Comparison of ENCODE assay signal across 8 mouse cellular contexts in the genomic region with DNA sequence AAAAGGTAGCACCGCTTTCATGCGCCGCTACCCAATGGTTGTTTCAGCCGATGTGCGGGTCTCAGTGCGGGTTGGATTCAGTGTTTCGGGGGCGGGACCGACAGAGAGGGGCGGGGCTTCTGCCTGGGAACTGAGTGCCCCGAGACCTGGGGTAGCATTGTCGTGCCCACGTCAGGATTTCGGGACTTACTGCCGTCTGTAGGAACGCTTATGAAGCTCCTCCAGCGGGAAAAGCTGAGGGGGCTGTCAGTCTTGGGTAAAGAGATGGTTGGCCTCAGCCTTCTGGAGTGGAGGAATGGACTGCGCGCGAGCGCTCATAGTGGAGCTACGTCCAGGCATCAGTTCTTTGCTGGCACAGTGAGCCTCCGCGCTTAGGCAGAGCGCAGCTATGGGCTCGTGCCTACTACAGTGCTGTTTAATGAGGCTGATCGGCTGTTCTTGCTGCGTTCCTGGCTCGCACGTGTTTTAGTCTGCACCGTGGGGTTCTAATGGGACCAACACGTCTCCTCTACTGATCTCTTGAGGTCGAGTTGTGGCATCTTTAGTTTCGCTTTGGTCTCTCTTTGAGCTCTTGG. TPM values are rescaled to one million over a fixed set of nuclear protein-coding genes. Genes with fewer than 3 reads are reported as not detected.
A peak's percentile ranks its signal among the peaks of the same experiment; 100 is the strongest.
DNase-seq lines count a peak whose midpoint lies in the region; ATAC-seq and TF ChIP-seq lines count a peak whose summit lies in the region.

No protein-coding gene starts in this region.

- H3K27ac ChIP-seq in cerebellum, adult 2 months (ENCODE audit: insufficient read depth, low read length): no peak overlapping the region
- H3K27ac ChIP-seq in forebrain, embryonic 13.5 days: no peak overlapping the region
- no peak overlapping the region for H3K27ac ChIP-seq in intestine, embryonic 15.5 days
- H3K27ac ChIP-seq in stomach, embryonic 14.5 days (ENCODE audit: low read length): no peak overlapping the region

- peak; percentile 80 for ATAC-seq in forebrain, embryonic 13.5 days
- peak; percentile 61 for ATAC-seq in intestine, embryonic 15.5 days
- peak; percentile 38; the same call in 1 of the 2 replicates for ATAC-seq in stomach, embryonic 14.5 days (ENCODE audit: insufficient number of reproducible peaks, insufficient read depth, low FRiP score, low read depth)
- ATAC-seq in activated CD4-positive, CD25-positive, alpha-beta regulatory T cell, adult 4 months: no peak

- peak overlapping the region; percentile 72 for H3K4me2 ChIP-seq in forebrain, embryonic 13.5 days
- H3K4me2 ChIP-seq in intestine, embryonic 15.5 days (replicated peaks): peak overlapping the region; percentile 90
- H3K4me2 ChIP-seq in stomach, embryonic 14.5 days (replicated peaks; ENCODE audit: low read depth, low read length): peak overlapping the region; percentile 47

- TF ChIP-seq POLR2A in cerebellum, adult 2 months (IDR thresholded peaks at IDR 0.05; ENCODE audit: borderline replicate concordance, insufficient read depth, low read length): no peak

- no peak overlapping the region for H3K4me3 ChIP-seq in cerebellum, adult 2 months (replicated peaks; ENCODE audit: insufficient read depth, low read depth, low read length)
- peak overlapping the region; percentile 42 for H3K4me3 ChIP-seq in forebrain, embryonic 13.5 days
- H3K4me3 ChIP-seq in intestine, embryonic 15.5 days (replicated peaks): peak overlapping the region; percentile 44
- H3K4me3 ChIP-seq in stomach, embryonic 14.5 days (ENCODE audit: low read depth, low read length): peak overlapping the region; percentile 27

- peaks cover 5% of the 10 kb centered on the region; the same call in 1 of the 2 replicates for H3K4me1 ChIP-seq in cerebellum, adult 2 months (ENCODE audit: control insufficient read depth, insufficient read depth, low read length)
- H3K4me1 ChIP-seq in forebrain, embryonic 13.5 days: peaks cover 25% of the 10 kb centered on the region
- peaks cover 23% of the 10 kb centered on the region for H3K4me1 ChIP-seq in intestine, embryonic 15.5 days (replicated peaks)
- peaks cover 3% of the 10 kb centered on the region; the same call in 1 of the 2 replicates for H3K4me1 ChIP-seq in stomach, embryonic 14.5 days (ENCODE audit: control insufficient read depth, insufficient read depth, low read length)

- H3K36me3 ChIP-seq in forebrain, embryonic 13.5 days (ENCODE audit: poor library complexity, severe bottlenecking): no peaks in the 10 kb centered on the region
- H3K36me3 ChIP-seq in intestine, embryonic 15.5 days: no peaks in the 10 kb centered on the region
- no peaks in the 10 kb centered on the region for H3K36me3 ChIP-seq in stomach, embryonic 14.5 days (ENCODE audit: control insufficient read depth, insufficient read depth, low read length)

- WGBS in cerebellum, adult 2 months: under 1% methylated on average over 34 of the region's 34 CpGs
- WGBS in forebrain, embryonic 13.5 days: under 1% methylated on average over 34 of the region's 34 CpGs
- under 1% methylated on average over 34 of the region's 34 CpGs for WGBS in intestine, embryonic 15.5 days
- under 1% methylated on average over 34 of the region's 34 CpGs for WGBS in stomach, embryonic 14.5 days

- peak; percentile 36 to 38 for DNase-seq in cerebellum, postnatal 14 days
- no peak for DNase-seq in cerebellum, adult 2 months
- DNase-seq in Muller cell, postnatal 12 days (ENCODE audit: inconsistent ontology term): peak; percentile 13
- DNase-seq in lung, postnatal 36 days: peak; percentile 18

- H3K27me3 ChIP-seq in cerebellum, adult 2 months (ENCODE audit: control insufficient read depth, insufficient read depth, low read length): peaks cover 2% of the 10 kb centered on the region; the same call in 1 of the 2 replicates
- peaks cover 98% of the 10 kb centered on the region for H3K27me3 ChIP-seq in forebrain, embryonic 13.5 days
- H3K27me3 ChIP-seq in intestine, embryonic 15.5 days (replicated peaks): peaks cover 84% of the 10 kb centered on the region
- peaks cover 71% of the 10 kb centered on the region for H3K27me3 ChIP-seq in stomach, embryonic 14.5 days (ENCODE audit: control insufficient read depth, insufficient read depth, low read length)

- no peaks in the 10 kb centered on the region for H3K9me3 ChIP-seq in forebrain, embryonic 13.5 days (replicated peaks)
- no peaks in the 10 kb centered on the region for H3K9me3 ChIP-seq in intestine, embryonic 15.5 days
- H3K9me3 ChIP-seq in stomach, embryonic 14.5 days (ENCODE audit: control insufficient read depth, low read depth, low read length): no peaks in the 10 kb centered on the region

- no peak for TF ChIP-seq CTCF in cerebellum, adult 2 months (IDR thresholded peaks at IDR 0.05; ENCODE audit: borderline replicate concordance, insufficient read depth, low read depth, low read length)

- H3K9ac ChIP-seq in forebrain, embryonic 13.5 days: peak overlapping the region; percentile 38; the same call in 1 of the 2 replicates
- no peak overlapping the region for H3K9ac ChIP-seq in intestine, embryonic 15.5 days
- no peak overlapping the region for H3K9ac ChIP-seq in stomach, embryonic 14.5 days (replicated peaks; ENCODE audit: low read depth, low read length)

RNA-seq across cellular contexts. Expression of gene Msx3, which starts 0.3 kb away (rescaled TPM):
- not detected in 2 replicates for polyA plus RNA-seq in cerebellum, adult 2 months (2012; rRNA removed)
- 1.2 and 2.0 TPM in 2 replicates for polyA plus RNA-seq in forebrain, embryonic 13.5 days (2015; fragmentation: Nextera tagmentation; extraction: Ambion mirVana)
- polyA plus RNA-seq in intestine, embryonic 15.5 days (2015; fragmentation: Nextera tagmentation; extraction: Ambion mirVana): not detected in 2 replicates
- not detected in 2 replicates for polyA plus RNA-seq in stomach, embryonic 14.5 days (2014; fragmentation: Nextera tagmentation; extraction: Ambion mirVana)
- not detected for polyA plus RNA-seq in activated CD4-positive, CD25-positive, alpha-beta regulatory T cell, adult 4 months (2017; shearing (Covaris generic))

RNA-seq across cellular contexts. Expression of gene Tubgcp2, which starts 12.7 kb away (rescaled TPM):
- polyA plus RNA-seq in cerebellum, adult 2 months (2012; rRNA removed): 51.4 and 54.5 TPM in 2 replicates
- 69.6 and 74.7 TPM in 2 replicates for polyA plus RNA-seq in forebrain, embryonic 13.5 days (2015; fragmentation: Nextera tagmentation; extraction: Ambion mirVana)
- 39.8 and 41.3 TPM in 2 replicates for polyA plus RNA-seq in intestine, embryonic 15.5 days (2015; fragmentation: Nextera tagmentation; extraction: Ambion mirVana)
- polyA plus RNA-seq in stomach, embryonic 14.5 days (2014; fragmentation: Nextera tagmentation; extraction: Ambion mirVana): 59.3 and 60.3 TPM in 2 replicates
- 10 to 100 TPM; 22.2 to 23.0 TPM for polyA plus RNA-seq in activated CD4-positive, CD25-positive, alpha-beta regulatory T cell, adult 4 months (2017; shearing (Covaris generic))

RNA-seq across cellular contexts. Expression of gene Zfp511, which starts 13.0 kb away (rescaled TPM):
- polyA plus RNA-seq in cerebellum, adult 2 months (2012; rRNA removed): 75.8 and 76.9 TPM in 2 replicates
- polyA plus RNA-seq in forebrain, embryonic 13.5 days (2015; fragmentation: Nextera tagmentation; extraction: Ambion mirVana): 52.2 and 53.7 TPM in 2 replicates
- 32.2 and 32.9 TPM in 2 replicates for polyA plus RNA-seq in intestine, embryonic 15.5 days (2015; fragmentation: Nextera tagmentation; extraction: Ambion mirVana)
- 40.6 and 43.5 TPM in 2 replicates for polyA plus RNA-seq in stomach, embryonic 14.5 days (2014; fragmentation: Nextera tagmentation; extraction: Ambion mirVana)
- polyA plus RNA-seq in activated CD4-positive, CD25-positive, alpha-beta regulatory T cell, adult 4 months (2017; shearing (Covaris generic)): 10 to 100 TPM; 26.7 to 26.8 TPM

RNA-seq across cellular contexts. Expression of gene Caly, which starts 33.1 kb away (rescaled TPM):
- 189 and 198 TPM in 2 replicates for polyA plus RNA-seq in cerebellum, adult 2 months (2012; rRNA removed)
- polyA plus RNA-seq in forebrain, embryonic 13.5 days (2015; fragmentation: Nextera tagmentation; extraction: Ambion mirVana): 46.4 and 58.4 TPM in 2 replicates
- 3.4 and 3.7 TPM in 2 replicates for polyA plus RNA-seq in intestine, embryonic 15.5 days (2015; fragmentation: Nextera tagmentation; extraction: Ambion mirVana)
- 3.8 and 3.9 TPM in 2 replicates for polyA plus RNA-seq in stomach, embryonic 14.5 days (2014; fragmentation: Nextera tagmentation; extraction: Ambion mirVana)
- not detected for polyA plus RNA-seq in activated CD4-positive, CD25-positive, alpha-beta regulatory T cell, adult 4 months (2017; shearing (Covaris generic))

RNA-seq across cellular contexts. Expression of gene Prap1, which starts 44.0 kb away (rescaled TPM):
- polyA plus RNA-seq in cerebellum, adult 2 months (2012; rRNA removed): not detected in 2 replicates
- not detected in 2 replicates for polyA plus RNA-seq in forebrain, embryonic 13.5 days (2015; fragmentation: Nextera tagmentation; extraction: Ambion mirVana)
- polyA plus RNA-seq in intestine, embryonic 15.5 days (2015; fragmentation: Nextera tagmentation; extraction: Ambion mirVana): 487 and 598 TPM in 2 replicates
- polyA plus RNA-seq in stomach, embryonic 14.5 days (2014; fragmentation: Nextera tagmentation; extraction: Ambion mirVana): 12.5 and 24.2 TPM in 2 replicates
- not detected for polyA plus RNA-seq in activated CD4-positive, CD25-positive, alpha-beta regulatory T cell, adult 4 months (2017; shearing (Covaris generic))

Comparison
In these comparisons a context has a peak if more than half of its experiments do, and no peak if none do; other contexts are left out.
1. DNase-seq: peak in cerebellum, postnatal 14 days (2 of 2), Muller cell, postnatal 12 days (single experiment) and lung, postnatal 36 days (single experiment); none in cerebellum, adult 2 months (0 of 2).
2. Peak in every context shown above with its lines, with median percentiles within 50 percentile points of each other: H3K4me2 ChIP-seq.